Mouse (Mus musculus): ENCODE data around the gene B830017H08Rik. TPM values are rescaled to one million over a fixed set of nuclear protein-coding genes. Genes with fewer than 3 reads are reported as not detected.

Gene B830017H08Rik
- polyA plus RNA-seq, 1 experiment from 2014 or later, result not detected

DNA sequence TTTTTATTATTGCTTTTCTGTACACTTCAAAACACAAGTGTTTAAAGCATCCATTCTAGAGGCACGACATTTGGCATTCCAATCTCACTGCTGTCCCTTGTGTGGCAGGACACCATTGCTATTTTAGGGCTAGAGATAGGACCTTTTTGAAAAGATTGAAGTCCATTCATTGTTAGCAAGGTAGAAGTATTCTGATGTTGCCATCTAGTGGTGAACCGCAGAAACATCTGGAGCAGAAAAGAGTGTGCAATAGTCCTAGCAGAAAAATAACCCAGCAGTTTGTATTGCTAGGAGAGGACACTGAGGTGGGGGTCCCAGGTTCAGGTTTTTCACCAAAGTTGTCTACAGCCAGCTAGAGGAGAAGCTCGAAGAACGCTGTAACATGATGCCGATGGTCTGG is 20.8 kb upstream of the B830017H08Rik start:
- Histone ChIP-seq H3K4me2 (no peak overlapping the region), H3K9ac (no peak overlapping the region), H3K4me1 (replicated peaks) (peaks cover 24% of the 10 kb centered on the region), H3K27ac (no peak overlapping the region), H3K9me3 (replicated peaks) (no peaks in the 10 kb centered on the region), H3K4me3 (replicated peaks) (no peak overlapping the region), H3K27me3 (peaks cover 96% of the 10 kb centered on the region), H3K36me3 (no peaks in the 10 kb centered on the region)
- no peak for ATAC-seq (ENCODE audit: low read depth)
- no peak for DNase-seq
- 2% methylated on average over 5 of the region's 5 CpGs for WGBS (ENCODE audit: insufficient replicate concordance)

GRCm38 (mm10) chr16:17813173-17813572 is 19.7 kb upstream of the B830017H08Rik start:
- H3K27me3 ChIP-seq, result peaks cover 91% of the 10 kb centered on the region
- ATAC-seq (ENCODE audit: low read depth) (no peak), DNase-seq (no peak)
- H3K4me3 ChIP-seq (replicated peaks), result no peak overlapping the region
- H3K27ac ChIP-seq, result no peak overlapping the region
- H3K9ac ChIP-seq, result no peak overlapping the region
- H3K9me3 ChIP-seq (replicated peaks), result no peaks in the 10 kb centered on the region
- H3K36me3 ChIP-seq, result no peaks in the 10 kb centered on the region
- H3K4me2 ChIP-seq, result no peak overlapping the region
- peaks cover 15% of the 10 kb centered on the region for H3K4me1 ChIP-seq (replicated peaks)
- WGBS (ENCODE audit: insufficient replicate concordance), result 53% methylated on average over 4 of the region's 4 CpGs

- Histone ChIP-seq H3K9me3 (replicated peaks) (no peaks in the 10 kb centered on the region), H3K36me3 (no peaks in the 10 kb centered on the region), H3K27me3 (peaks cover 76% of the 10 kb centered on the region), H3K4me2 (peak overlapping the region; percentile 75), H3K4me3 (replicated peaks) (peak overlapping the region; percentile 52), H3K4me1 (replicated peaks) (peaks cover 15% of the 10 kb centered on the region), H3K9ac (peak overlapping the region; percentile 64), H3K27ac (no peak overlapping the region)
- 3% methylated on average over 63 of the region's 63 CpGs for WGBS (ENCODE audit: insufficient replicate concordance)
- peak; percentile 58 for DNase-seq
- ATAC-seq (ENCODE audit: low read depth), result peak; percentile 83
These were observed 17.2 kb upstream of the B830017H08Rik start for GRCm38 (mm10) chr16:17815411-17816402.

DNA sequence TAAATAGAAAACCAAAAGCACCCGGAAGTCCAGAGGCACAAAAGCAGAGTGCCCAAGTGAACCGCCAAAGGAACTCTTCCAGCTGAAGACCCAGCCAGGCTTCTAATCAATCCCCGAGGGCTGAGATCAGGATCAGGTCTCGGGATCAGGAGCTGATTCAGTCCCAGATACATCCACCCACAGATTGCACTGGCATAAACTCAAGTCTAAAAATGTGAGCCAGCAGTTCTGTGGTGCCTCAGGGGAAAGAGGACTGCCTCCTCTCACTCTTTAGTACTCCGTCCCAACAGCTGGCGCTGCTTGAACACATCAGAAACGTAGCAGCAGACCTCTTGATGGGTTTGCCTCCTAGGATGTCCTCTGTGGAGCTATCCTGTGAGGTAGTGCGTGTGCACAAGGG is 16.4 kb upstream of the B830017H08Rik start:
- Histone ChIP-seq H3K4me3 (replicated peaks) (no peak overlapping the region), H3K9me3 (replicated peaks) (no peaks in the 10 kb centered on the region), H3K4me2 (no peak overlapping the region), H3K4me1 (replicated peaks) (peaks cover 15% of the 10 kb centered on the region), H3K27ac (no peak overlapping the region), H3K9ac (no peak overlapping the region), H3K27me3 (peaks cover 76% of the 10 kb centered on the region), H3K36me3 (no peaks in the 10 kb centered on the region)
- ATAC-seq (ENCODE audit: low read depth) (no peak), DNase-seq (no peak)
- 73% methylated on average over 8 of the region's 8 CpGs for WGBS (ENCODE audit: insufficient replicate concordance)

- H3K36me3 ChIP-seq, result no peaks in the 10 kb centered on the region
- no peaks in the 10 kb centered on the region for H3K4me1 ChIP-seq (replicated peaks)
- 50% methylated on average over 2 of the region's 2 CpGs for WGBS (ENCODE audit: insufficient replicate concordance)
- no peak overlapping the region for H3K9ac ChIP-seq
- no peak overlapping the region for H3K4me3 ChIP-seq (replicated peaks)
- H3K27ac ChIP-seq, result no peak overlapping the region
- H3K9me3 ChIP-seq (replicated peaks), result no peaks in the 10 kb centered on the region
- ATAC-seq (ENCODE audit: low read depth), result no peak
- DNase-seq, result no peak
- peaks cover 81% of the 10 kb centered on the region for H3K27me3 ChIP-seq
- no peak overlapping the region for H3K4me2 ChIP-seq
These were observed 6.4 kb upstream of the B830017H08Rik start for GRCm38 (mm10) chr16:17826500-17826899.

- peaks cover 1% of the 10 kb centered on the region for H3K4me1 ChIP-seq (replicated peaks)
- no peak for ATAC-seq (ENCODE audit: low read depth)
- peaks cover 85% of the 10 kb centered on the region for H3K27me3 ChIP-seq
- H3K9ac ChIP-seq, result no peak overlapping the region
- no peaks in the 10 kb centered on the region for H3K9me3 ChIP-seq (replicated peaks)
- H3K4me2 ChIP-seq, result no peak overlapping the region
- H3K36me3 ChIP-seq, result no peaks in the 10 kb centered on the region
- H3K4me3 ChIP-seq (replicated peaks), result no peak overlapping the region
- 21% methylated on average over 2 of the region's 2 CpGs for WGBS (ENCODE audit: insufficient replicate concordance)
- no peak overlapping the region for H3K27ac ChIP-seq
- no peak for DNase-seq
These were observed 4.7 kb upstream of the B830017H08Rik start for GRCm38 (mm10) chr16:17828229-17828628.

GRCm38 (mm10) chr16:17828867-17829266 is 4.1 kb upstream of the B830017H08Rik start:
- H3K4me3 ChIP-seq (replicated peaks), result no peak overlapping the region
- no peak overlapping the region for H3K27ac ChIP-seq
- no peak for ATAC-seq (ENCODE audit: low read depth)
- no peaks in the 10 kb centered on the region for H3K36me3 ChIP-seq
- no peaks in the 10 kb centered on the region for H3K9me3 ChIP-seq (replicated peaks)
- 66% methylated on average over 3 of the region's 3 CpGs for WGBS (ENCODE audit: insufficient replicate concordance)
- DNase-seq, result no peak
- H3K9ac ChIP-seq, result no peak overlapping the region
- H3K27me3 ChIP-seq, result peaks cover 85% of the 10 kb centered on the region
- no peak overlapping the region for H3K4me2 ChIP-seq
- peaks cover 8% of the 10 kb centered on the region for H3K4me1 ChIP-seq (replicated peaks)

DNA sequence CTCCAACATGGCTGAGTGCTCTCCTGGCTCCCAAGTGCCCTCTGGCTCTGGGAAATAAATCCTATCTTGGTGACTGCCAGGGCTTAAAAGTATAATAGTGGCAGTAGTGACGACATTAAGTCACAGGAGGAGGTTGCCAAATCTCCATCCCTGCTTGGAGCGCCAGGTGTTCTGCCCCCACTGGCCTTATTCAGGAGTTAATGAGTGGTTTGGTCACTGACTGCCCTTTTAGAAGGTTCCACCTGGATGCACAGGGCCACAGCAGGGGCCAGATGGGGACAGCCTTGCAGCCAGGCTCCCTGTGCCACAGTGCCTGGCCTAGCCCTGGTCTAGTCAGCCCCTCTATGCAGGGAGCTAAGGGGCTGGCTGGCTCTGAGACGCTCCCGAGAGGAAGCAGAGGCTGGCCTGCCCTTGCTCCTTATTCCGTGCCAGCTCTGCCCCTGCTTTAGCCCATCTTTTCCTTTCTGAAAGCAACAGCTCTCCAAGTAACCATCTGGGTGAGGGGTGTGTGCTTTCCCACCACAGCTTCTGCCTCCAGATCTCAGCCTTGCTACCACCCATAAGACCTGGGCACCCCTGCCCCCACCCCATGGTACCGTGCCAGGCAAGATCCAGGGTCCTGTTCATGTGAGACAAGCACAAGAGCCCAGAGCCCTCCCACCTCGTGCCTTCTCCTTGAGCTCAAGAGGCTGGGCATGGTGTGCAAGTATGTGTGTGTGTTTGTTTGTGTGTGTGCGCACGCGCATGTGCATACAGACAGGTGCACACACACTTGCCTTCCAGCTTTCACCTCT is 2.3 kb upstream of the B830017H08Rik start:
- Histone ChIP-seq H3K9ac (no peak overlapping the region), H3K4me3 (replicated peaks) (no peak overlapping the region), H3K27me3 (peaks cover 94% of the 10 kb centered on the region), H3K27ac (no peak overlapping the region), H3K4me2 (no peak overlapping the region), H3K36me3 (no peaks in the 10 kb centered on the region), H3K9me3 (replicated peaks) (no peaks in the 10 kb centered on the region), H3K4me1 (replicated peaks) (peaks cover 13% of the 10 kb centered on the region)
- DNase-seq (no peak), ATAC-seq (ENCODE audit: low read depth) (no peak)
- WGBS (ENCODE audit: insufficient replicate concordance), result 61% methylated on average over 10 of the region's 10 CpGs

GRCm38 (mm10) chr16:17831781-17832180 is 1.1 kb upstream of the B830017H08Rik start:
- H3K4me3 ChIP-seq (replicated peaks), result no peak overlapping the region
- peaks cover 13% of the 10 kb centered on the region for H3K4me1 ChIP-seq (replicated peaks)
- H3K9me3 ChIP-seq (replicated peaks), result no peaks in the 10 kb centered on the region
- ATAC-seq (ENCODE audit: low read depth), result no peak
- H3K4me2 ChIP-seq, result no peak overlapping the region
- 12% methylated on average over 11 of the region's 11 CpGs for WGBS (ENCODE audit: insufficient replicate concordance)
- no peak for DNase-seq
- no peak overlapping the region for H3K27ac ChIP-seq
- H3K9ac ChIP-seq, result no peak overlapping the region
- H3K27me3 ChIP-seq, result peaks cover 99% of the 10 kb centered on the region
- no peaks in the 10 kb centered on the region for H3K36me3 ChIP-seq

DNA sequence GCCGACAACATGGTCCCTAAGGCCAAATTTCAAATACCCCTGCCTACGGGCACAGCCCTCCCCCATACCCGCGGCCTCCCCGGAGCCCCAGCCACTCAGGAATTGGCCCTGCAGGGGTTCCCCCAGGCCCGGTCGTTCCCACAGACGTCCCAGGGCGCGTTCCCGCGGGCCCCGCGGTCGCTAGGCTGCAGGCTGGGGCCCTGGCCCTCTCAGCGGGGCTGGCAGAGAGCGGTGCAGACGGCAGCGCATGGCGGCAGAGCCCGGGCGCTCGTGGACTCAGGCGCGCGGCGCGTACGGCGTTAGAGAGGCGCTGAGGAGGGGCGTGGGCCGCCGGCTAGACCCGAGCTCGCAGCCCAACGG is 380 bp downstream of the B830017H08Rik start:
- Histone ChIP-seq H3K9me3 (replicated peaks) (no peaks in the 10 kb centered on the region), H3K36me3 (no peaks in the 10 kb centered on the region), H3K27ac (no peak overlapping the region), H3K4me2 (peak overlapping the region; percentile 68), H3K9ac (no peak overlapping the region), H3K4me1 (replicated peaks) (peaks cover 13% of the 10 kb centered on the region), H3K4me3 (replicated peaks) (peak overlapping the region; percentile 54), H3K27me3 (peaks cover 99% of the 10 kb centered on the region)
- WGBS (ENCODE audit: insufficient replicate concordance), result 1% methylated on average over 37 of the region's 37 CpGs
- ATAC-seq (ENCODE audit: low read depth) (no peak), DNase-seq (no peak)

DNA sequence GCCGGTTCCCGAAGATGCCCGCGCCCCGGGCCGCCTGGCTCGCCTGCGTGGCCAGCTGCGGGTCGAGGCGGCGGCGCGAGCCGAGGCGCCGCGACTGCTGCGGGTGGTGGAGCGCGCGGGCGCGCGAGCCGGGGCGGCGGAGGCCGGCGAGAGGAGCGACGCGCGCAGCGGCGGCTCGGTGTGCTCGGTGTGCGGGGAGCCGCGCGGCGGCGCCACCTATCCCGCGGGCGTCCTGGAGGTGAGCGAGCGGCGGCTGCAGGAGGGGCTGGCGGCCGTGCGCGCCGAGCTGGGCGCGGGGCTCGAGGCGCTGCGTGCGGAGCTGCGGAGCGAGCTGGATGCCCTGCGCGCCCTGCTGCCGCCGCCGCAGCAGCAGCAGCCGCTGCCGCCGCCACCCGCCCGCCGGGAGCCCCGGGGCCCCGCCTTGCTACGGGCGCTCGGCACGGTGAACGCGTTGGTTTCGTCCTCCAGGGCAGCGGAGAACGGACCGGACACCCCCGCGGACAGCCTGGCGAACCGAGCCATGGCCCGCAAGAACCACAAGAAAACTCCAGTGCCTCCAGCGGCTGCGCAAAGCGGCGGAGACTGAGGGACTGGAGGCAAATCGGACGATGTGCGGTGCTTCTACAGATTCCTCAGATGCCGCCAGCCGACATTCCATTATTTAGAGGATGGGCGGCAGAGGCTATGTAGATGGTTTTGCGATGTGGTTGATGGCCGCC is 919 bp downstream of the B830017H08Rik start:
- no peaks in the 10 kb centered on the region for H3K9me3 ChIP-seq (replicated peaks)
- peak overlapping the region; percentile 68 for H3K4me2 ChIP-seq
- no peak overlapping the region for H3K27ac ChIP-seq
- H3K27me3 ChIP-seq, result peaks cover 94% of the 10 kb centered on the region
- H3K9ac ChIP-seq, result no peak overlapping the region
- no peak for ATAC-seq (ENCODE audit: low read depth)
- peaks cover 13% of the 10 kb centered on the region for H3K4me1 ChIP-seq (replicated peaks)
- peak overlapping the region; percentile 54 for H3K4me3 ChIP-seq (replicated peaks)
- no peaks in the 10 kb centered on the region for H3K36me3 ChIP-seq
- no peak for DNase-seq
- WGBS (ENCODE audit: insufficient replicate concordance), result 1% methylated on average over 96 of the region's 103 CpGs
